Mouse (Mus musculus) MEL (cell line): ENCODE results near the gene Fam20b. TPM values are rescaled to one million over a fixed set of nuclear protein-coding genes. Genes with fewer than 3 reads are reported as not detected.
A peak's percentile ranks its signal among the peaks of the same experiment; 100 is the strongest.

Experiments
- DNase-seq: peaks from one replicate; pipeline ENCODE4 v3.0.0; 2011; ENCODE audit warnings: low read depth, low spot score
- H3K27ac ChIP-seq: 2 replicates; pipeline ENCODE4 v1.5.1; 2012; ENCODE audit warnings: low read depth, mild to moderate bottlenecking, control low read depth, low read length, moderate library complexity; ENCODE audit not compliant: control insufficient read depth
- H3K27me3 ChIP-seq, 2 experiments: fragments of 150-350 bp in 1 of 2; sonication (generic) in 1 of 2; 2 replicates each; pipeline ENCODE4 v1.6.1; 2012; ENCODE audit warnings: low read length in 2 of 2, mild to moderate bottlenecking in 2 of 2, improper control_type of control experiment in 1 of 2, moderate library complexity in 1 of 2; ENCODE audit not compliant: insufficient read depth in 2 of 2, control insufficient read depth in 1 of 2
- H3K36me3 ChIP-seq, 2 experiments: 2 replicates each; pipeline ENCODE4 v1.6.1; 2012 to 2014; ENCODE audit warnings: low read length in 2 of 2, improper control_type of control experiment in 1 of 2, inconsistent platforms in 1 of 2, mild to moderate bottlenecking in 1 of 2; ENCODE audit not compliant: insufficient read depth in 2 of 2, control insufficient read depth in 1 of 2
- H3K4me1 ChIP-seq, 2 experiments: fragments of 150-350 bp in 1 of 2; sonication (generic) in 1 of 2; 2 replicates each; pipeline ENCODE4 v1.6.1; 2012; ENCODE audit warnings: low read length in 2 of 2, improper control_type of control experiment in 1 of 2, mild to moderate bottlenecking in 1 of 2; ENCODE audit not compliant: insufficient read depth in 2 of 2, control insufficient read depth in 1 of 2
- H3K4me3 ChIP-seq, 2 experiments: fragments of 150-350 bp in 1 of 2; sonication (generic) in 1 of 2; 2 replicates each; pipeline ENCODE4 v1.5.1; 2012; ENCODE audit warnings: low read depth in 2 of 2, low read length in 2 of 2, mild to moderate bottlenecking in 2 of 2, moderate library complexity in 2 of 2, control low read depth in 1 of 2, improper control_type of control experiment in 1 of 2; ENCODE audit not compliant: control insufficient read depth in 1 of 2, insufficient read depth in 1 of 2
- H3K79me2 ChIP-seq: 2 replicates; pipeline ENCODE4 v1.6.1; 2012; ENCODE audit warnings: mild to moderate bottlenecking, low read length, moderate library complexity; ENCODE audit not compliant: control insufficient read depth, poor library complexity, insufficient read depth
- H3K9ac ChIP-seq: 2 replicates; pipeline ENCODE4 v1.6.1; 2012; ENCODE audit warnings: low read depth, mild to moderate bottlenecking, control low read depth, low read length, moderate library complexity; ENCODE audit not compliant: control insufficient read depth, poor library complexity, severe bottlenecking
- H3K9me3 ChIP-seq: fragments of 150-350 bp; sonication (generic); replicated peaks from 2 replicates; pipeline ENCODE4 v1.6.1; 2012; ENCODE audit warnings: mild to moderate bottlenecking, low read length, improper control_type of control experiment, moderate library complexity; ENCODE audit not compliant: insufficient read depth
- BHLHE40 ChIP-seq: IDR thresholded peaks from 2 replicates; pipeline ENCODE4 v1.6.1; 2012; ENCODE audit warnings: low read depth, mild to moderate bottlenecking, inconsistent platforms, low read length, improper control_type of control experiment, borderline replicate concordance
- CTCF ChIP-seq, 3 experiments: IDR thresholded peaks in 2 of 3; conservative IDR thresholded peaks in 1 of 3; 2 replicates each; pipeline ENCODE4 v1.5.1; 2011 to 2012; ENCODE audit warnings: low read length in 3 of 3, low read depth in 2 of 3, mild to moderate bottlenecking in 2 of 3, improper control_type of control experiment in 1 of 3, inconsistent platforms in 1 of 3, mixed read lengths in 1 of 3, moderate library complexity in 1 of 3; ENCODE audit not compliant: control insufficient read depth in 1 of 3, insufficient read depth in 1 of 3, poor library complexity in 1 of 3, severe bottlenecking in 1 of 3
- ELF1 ChIP-seq: IDR thresholded peaks from 2 replicates; pipeline ENCODE4 v1.6.1; 2014; ENCODE audit warnings: low read depth, mild to moderate bottlenecking, inconsistent platforms, low read length, improper control_type of control experiment, moderate library complexity
- EP300 ChIP-seq, 2 experiments: IDR thresholded peaks; 2 replicates each; pipeline ENCODE4 v1.6.1; 2011; ENCODE audit warnings: improper control_type of control experiment in 2 of 2, low read length in 2 of 2, low read depth in 1 of 2, mild to moderate bottlenecking in 1 of 2
- ETS1 ChIP-seq: IDR thresholded peaks from 2 replicates; pipeline ENCODE4 v1.6.1; 2012; ENCODE audit warnings: low read depth, mild to moderate bottlenecking, inconsistent platforms, low read length, improper control_type of control experiment, moderate library complexity
- GATA1 ChIP-seq: IDR thresholded peaks from 2 replicates; pipeline ENCODE4 v1.6.1; 2011; ENCODE audit warnings: low read depth, low read length, improper control_type of control experiment
- KAT2A ChIP-seq: conservative IDR thresholded peaks from 2 replicates; pipeline ENCODE4 v1.6.1; 2012; ENCODE audit warnings: low read depth, low read length, improper control_type of control experiment, inconsistent platforms
- MAX ChIP-seq: IDR thresholded peaks from 2 replicates; pipeline ENCODE4 v1.6.1; 2011; ENCODE audit warnings: low read length, improper control_type of control experiment
- MYC ChIP-seq: IDR thresholded peaks from 2 replicates; pipeline ENCODE4 v1.6.1; 2011; ENCODE audit warnings: low read depth, mild to moderate bottlenecking, low read length, improper control_type of control experiment, moderate library complexity
- NELFE ChIP-seq: IDR thresholded peaks from 2 replicates; pipeline ENCODE4 v1.6.1; 2011; ENCODE audit warnings: low read depth, low read length, improper control_type of control experiment
- NRF1 ChIP-seq: IDR thresholded peaks from 2 replicates; pipeline ENCODE4 v1.6.1; 2014; ENCODE audit warnings: low read depth, mild to moderate bottlenecking, inconsistent platforms, low read length, improper control_type of control experiment, moderate library complexity; ENCODE audit not compliant: poor library complexity, insufficient read depth, severe bottlenecking
- POLR2AphosphoS2 ChIP-seq: IDR thresholded peaks from 2 replicates; pipeline ENCODE4 v1.6.1; 2011; ENCODE audit warnings: low read length, improper control_type of control experiment
- RAD21 ChIP-seq: IDR thresholded peaks from 2 replicates; pipeline ENCODE4 v1.6.1; 2011; ENCODE audit warnings: mild to moderate bottlenecking, low read depth, low read length, improper control_type of control experiment
- RCOR1 ChIP-seq: IDR thresholded peaks from 2 replicates; pipeline ENCODE4 v1.6.1; 2012; ENCODE audit warnings: low read depth, mild to moderate bottlenecking, inconsistent platforms, low read length, improper control_type of control experiment
- SIN3A ChIP-seq: IDR thresholded peaks from 2 replicates; pipeline ENCODE4 v1.6.1; 2012; ENCODE audit warnings: low read length, improper control_type of control experiment, inconsistent platforms
- SMC3 ChIP-seq: IDR thresholded peaks from 2 replicates; pipeline ENCODE4 v1.6.1; 2011; ENCODE audit warnings: low read depth, low read length, improper control_type of control experiment
- TAL1 ChIP-seq: IDR thresholded peaks from 2 replicates; pipeline ENCODE4 v1.6.1; 2012; ENCODE audit warnings: mild to moderate bottlenecking, inconsistent platforms, low read length, moderate library complexity, mixed read lengths
- ZNF384 ChIP-seq: IDR thresholded peaks from 2 replicates; pipeline ENCODE4 v1.6.1; 2012; ENCODE audit warnings: low read depth, mild to moderate bottlenecking, inconsistent platforms, low read length, improper control_type of control experiment
- polyA plus RNA-seq, 2 experiments: library from polyadenylated mRNA; stranded (reverse) in 1 of 2; unstranded in 1 of 2; fragments of >175 nt in 1 of 2; fragments of >200 nt in 1 of 2; gene quantifications; 2 replicates each; pipeline versions ENCODE4 v1.2.1 to v1.2.4; 2012; ENCODE audit warnings: low replicate concordance in 2 of 2, low read depth in 1 of 2; ENCODE audit not compliant: insufficient read length in 2 of 2, insufficient read depth in 1 of 2, missing spikeins in 1 of 2
- total RNA-seq: library from RNA; depleted of rRNA; stranded (reverse); fragments of 300-350 nt; gene quantifications from 2 replicates; pipeline ENCODE4 v1.2.3, GENCODE M21; 2012

The Fam20b gene
- total and polyA plus RNA-seq, 3 experiments: 19.6 to 22.0 TPM; not detected in 1

DNA sequence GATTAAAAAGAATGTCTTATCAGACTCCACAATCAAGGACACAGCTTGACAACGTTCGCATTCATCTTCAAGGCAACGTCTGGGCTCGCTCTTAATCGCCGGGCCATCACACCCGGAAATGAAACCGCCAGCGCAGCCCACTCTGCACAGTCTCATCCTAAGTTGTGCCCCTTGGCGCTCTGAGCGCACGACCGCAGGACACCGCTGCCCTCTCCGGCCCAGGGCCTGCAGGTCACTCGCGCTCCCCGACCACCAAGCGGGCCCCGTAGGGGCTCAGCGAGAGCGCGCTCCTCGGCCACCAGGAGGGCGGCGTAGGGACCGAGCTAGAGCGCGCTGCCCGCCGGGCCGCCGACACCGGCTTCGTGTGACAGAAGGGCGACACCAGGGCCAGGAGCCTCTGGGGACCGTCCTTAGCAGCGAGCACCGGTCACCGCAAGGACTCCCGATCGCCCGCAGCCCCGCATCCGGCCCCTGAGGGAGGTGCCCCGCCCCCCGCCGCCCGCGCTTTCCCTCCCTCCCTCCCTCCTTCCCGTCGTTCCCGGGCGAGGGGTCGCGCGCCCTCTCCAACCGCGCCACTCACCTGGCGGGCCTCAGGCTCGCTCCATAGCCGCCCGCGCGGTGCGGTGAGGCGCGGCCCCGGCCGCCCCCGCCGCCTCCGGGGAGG lies 468 bp downstream of the Fam20b start (continued):
- TF ChIP-seq GATA1 (peak; percentile 67), POLR2AphosphoS2 (no peak), NRF1 (no peak), BHLHE40 (no peak), MAX (no peak), SMC3 (no peak), RAD21 (no peak), KAT2A (no peak), CTCF (IDR thresholded peaks at IDR 0.05 in 2 of 3, conservative IDR thresholded peaks at IDR 0.05 in 1 of 3; ENCODE audit: control insufficient read depth in 1 of 3, insufficient read depth in 1 of 3, low read depth in 2 of 3, low read length in 3 of 3, poor library complexity in 1 of 3, severe bottlenecking in 1 of 3) (no peak), MYC (no peak)

DNA sequence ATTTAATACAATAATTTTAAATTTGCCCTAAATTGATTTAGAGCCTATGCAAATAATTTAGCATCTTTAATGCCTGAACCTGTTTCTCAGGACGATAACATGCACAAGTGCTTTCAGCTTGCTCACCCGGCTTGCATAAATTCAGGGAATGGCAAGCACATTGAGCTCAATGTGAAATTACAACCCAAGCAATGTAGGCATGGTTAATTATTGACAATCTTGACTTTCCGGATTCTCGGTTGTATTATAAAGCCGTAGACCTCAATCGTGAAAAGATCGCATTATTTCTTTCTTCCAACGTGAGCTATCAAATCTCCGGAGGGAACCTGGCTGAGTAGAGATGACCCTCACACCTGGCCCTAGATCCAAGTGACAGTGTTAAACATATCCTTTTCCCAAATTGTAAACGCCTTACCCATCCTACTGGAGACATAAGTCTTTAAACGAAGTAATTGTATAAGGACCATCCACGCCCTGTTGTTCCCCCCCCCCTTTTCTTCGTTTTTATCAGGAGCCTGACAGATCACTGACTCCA lies 1.1 kb downstream of the Fam20b start:
- TF ChIP-seq TAL1 (no peak), EP300 (IDR thresholded peaks at IDR 0.05; ENCODE audit: low read depth in 1 of 2, low read length in 2 of 2) (0 out of 4 replicates have a peak, but pooled peaks of 1 of the 2 experiments have one; percentile 14)
- peaks cover 6 to 28% of the 10 kb centered on the region in 2 experiments; a peak in 3 of 4 replicates for H3K4me1 ChIP-seq
- no peaks in the 10 kb centered on the region for H3K9me3 ChIP-seq
- peak overlapping the region; percentile 97 for H3K9ac ChIP-seq
- H3K4me3 ChIP-seq: peak overlapping the region; percentile 98
- H3K36me3 ChIP-seq: peaks cover 0 to 14% of the 10 kb centered on the region in 2 experiments; a peak in 2 of 4 replicates
- H3K79me2 ChIP-seq: peaks cover 9% of the 10 kb centered on the region
- no peaks in the 10 kb centered on the region for H3K27me3 ChIP-seq
- H3K27ac ChIP-seq: no peak overlapping the region; the same call in 1 of the 2 replicates
- peak; percentile 14 for DNase-seq

- TF ChIP-seq RCOR1 (no peak), ETS1 (no peak), NELFE (no peak), SMC3 (no peak), ELF1 (no peak), ZNF384 (no peak), SIN3A (no peak)
- Histone ChIP-seq H3K9ac (no peak overlapping the region), H3K79me2 (peaks cover 9% of the 10 kb centered on the region), H3K4me3 (no peak overlapping the region), H3K27me3 (no peaks in the 10 kb centered on the region), H3K27ac (no peak overlapping the region), H3K9me3 (no peaks in the 10 kb centered on the region), H3K4me1 (peaks cover 6 to 20% of the 10 kb centered on the region in 2 experiments; a peak in 3 of 4 replicates), H3K36me3 (peaks cover 0 to 12% of the 10 kb centered on the region in 2 experiments; a peak in 2 of 4 replicates)
- DNase-seq: no peak
These were observed 2.2 kb downstream of the Fam20b start for GRCm38 (mm10) chr1:156716681-156717080.
